Mouse (Mus musculus) embryonic facial prominence, embryonic 13.5 days (tissue): Measurements from ENCODE around the gene Stk40. TPM values are rescaled to one million over a fixed set of nuclear protein-coding genes. Genes with fewer than 3 reads are reported as not detected.

Source experiments
- ATAC-seq: fragments of 200-750 bp; cut with Nextera tagmentation; 2 replicates; pipeline ENCODE4 v1.8.0; 2017; ENCODE audit warnings: low read depth; ENCODE audit not compliant: insufficient number of reproducible peaks, insufficient read depth, low FRiP score, low TSS enrichment
- H3K27ac ChIP-seq: fragments of 300-500 bp; sonication (generic); 2 replicates; pipeline ENCODE4 v1.5.1; 2015; ENCODE audit warnings: moderate library complexity, mild to moderate bottlenecking, inconsistent platforms
- H3K27me3 ChIP-seq: fragments of 300-500 bp; sonication (generic); 2 replicates; pipeline ENCODE4 v1.6.1; 2015; ENCODE audit warnings: mild to moderate bottlenecking, inconsistent platforms
- H3K36me3 ChIP-seq: fragments of 300-500 bp; sonication (generic); 2 replicates; pipeline ENCODE4 v1.6.1; 2015; ENCODE audit warnings: mild to moderate bottlenecking, inconsistent platforms
- H3K4me1 ChIP-seq: fragments of 300-500 bp; sonication (generic); 2 replicates; pipeline ENCODE4 v1.6.1; 2015; ENCODE audit warnings: inconsistent platforms
- H3K4me2 ChIP-seq: fragments of 300-500 bp; sonication (generic); 2 replicates; pipeline ENCODE4 v1.6.1; 2015; ENCODE audit warnings: moderate library complexity, mild to moderate bottlenecking, inconsistent platforms
- H3K4me3 ChIP-seq: fragments of 300-500 bp; sonication (generic); 2 replicates; pipeline ENCODE4 v1.5.1; 2015; ENCODE audit warnings: mild to moderate bottlenecking, inconsistent platforms
- H3K9ac ChIP-seq: fragments of 300-500 bp; sonication (generic); 2 replicates; pipeline ENCODE4 v1.6.1; 2015; ENCODE audit warnings: mild to moderate bottlenecking, inconsistent platforms
- H3K9me3 ChIP-seq: fragments of 300-500 bp; sonication (generic); 2 replicates; pipeline ENCODE4 v1.6.1; 2016; ENCODE audit warnings: inconsistent platforms
- WGBS: fragments of 180-500 bp; shearing (Covaris S2); methylation state at CpG from one replicate; pipeline ENCODE4 v1.1.7; 2015; ENCODE audit warnings: mixed read lengths; 5-methylcytosine and 5-hydroxymethylcytosine counted together
- polyA plus RNA-seq: library from polyadenylated mRNA; unstranded; fragments of >200 nt; fragmentation: Nextera tagmentation; extraction: Ambion mirVana; gene quantifications from 2 replicates; pipeline ENCODE4 v1.2.1, GENCODE M21; 2015

The Stk40 gene
- polyA plus RNA-seq, 1 experiment from 2014 or later = 36.6 TPM

GRCm38 (mm10) chr4:126134236-126134635, 30.5 kb downstream of the Stk40 start:
- Histone ChIP-seq H3K27ac (no peak overlapping the region), H3K9me3 (no peaks in the 10 kb centered on the region), H3K9ac (no peak overlapping the region), H3K27me3 (no peaks in the 10 kb centered on the region), H3K4me2 (no peak overlapping the region), H3K4me3 (no peak overlapping the region), H3K4me1 (peaks cover 41% of the 10 kb centered on the region), H3K36me3 (peaks cover 84% of the 10 kb centered on the region)
- ATAC-seq = no peak
- WGBS = 87% methylated on average over 4 of the region's 4 CpGs

DNA sequence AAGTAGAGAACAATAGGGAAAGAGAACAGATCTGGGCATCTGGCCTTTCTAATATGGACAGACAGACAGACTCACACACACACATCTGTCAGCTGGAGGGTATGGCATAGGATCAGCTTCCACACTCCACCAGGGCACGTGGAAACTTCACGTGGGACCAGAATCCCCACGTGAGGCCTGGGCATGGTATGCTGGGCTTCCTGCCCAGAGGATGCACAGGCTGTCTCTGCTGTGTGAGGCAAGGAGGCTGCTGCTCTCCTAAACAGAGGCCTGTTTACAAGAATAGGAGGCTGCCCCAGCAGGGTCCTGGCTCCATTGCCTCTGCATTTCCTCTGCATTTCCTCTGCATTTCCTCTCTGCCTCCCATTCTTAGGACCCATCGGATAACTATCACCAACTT, 30.9 kb downstream of the Stk40 start:
- H3K27me3 ChIP-seq = no peaks in the 10 kb centered on the region
- H3K4me2 ChIP-seq = no peak overlapping the region
- no peaks in the 10 kb centered on the region for H3K9me3 ChIP-seq
- 83% methylated on average over 4 of the region's 4 CpGs for WGBS
- H3K9ac ChIP-seq = no peak overlapping the region
- no peak for ATAC-seq
- no peak overlapping the region for H3K27ac ChIP-seq
- peaks cover 40% of the 10 kb centered on the region for H3K4me1 ChIP-seq
- no peak overlapping the region for H3K4me3 ChIP-seq
- H3K36me3 ChIP-seq = peaks cover 84% of the 10 kb centered on the region

DNA sequence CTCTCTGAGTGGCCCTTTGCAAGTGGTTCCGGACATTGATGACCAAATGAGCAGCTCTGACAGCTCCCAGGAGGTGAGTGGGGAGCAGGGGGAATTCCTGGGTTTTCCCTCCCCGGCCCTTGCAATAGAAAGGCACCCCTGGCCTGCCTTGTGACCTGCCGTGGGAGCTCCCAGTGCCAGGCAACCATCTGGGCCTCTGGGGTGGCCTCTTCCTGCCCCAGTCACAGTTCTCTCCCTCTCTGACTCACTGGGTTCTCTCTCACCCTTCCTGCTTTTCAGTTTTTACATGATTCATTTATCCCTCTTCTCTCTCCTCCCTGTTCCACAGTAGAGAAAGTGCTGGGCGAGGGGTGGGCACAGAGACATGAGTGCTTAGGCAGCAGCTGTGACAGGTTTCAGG, 34.0 kb downstream of the Stk40 start:
- 80% methylated on average over 4 of the region's 4 CpGs for WGBS

GRCm38 (mm10) chr4:126141021-126141420, 37.3 kb downstream of the Stk40 start:
- no peak for ATAC-seq
- no peak overlapping the region for H3K9ac ChIP-seq
- no peak overlapping the region for H3K27ac ChIP-seq

More for the DNA sequence above, 34.0 kb downstream of the Stk40 start:
- Histone ChIP-seq H3K9me3 (no peaks in the 10 kb centered on the region), H3K36me3 (peaks cover 74% of the 10 kb centered on the region), H3K9ac (no peak overlapping the region), H3K27me3 (no peaks in the 10 kb centered on the region), H3K4me3 (no peak overlapping the region), H3K4me1 (peaks cover 9% of the 10 kb centered on the region), H3K27ac (no peak overlapping the region), H3K4me2 (no peak overlapping the region)
- no peak for ATAC-seq

DNA sequence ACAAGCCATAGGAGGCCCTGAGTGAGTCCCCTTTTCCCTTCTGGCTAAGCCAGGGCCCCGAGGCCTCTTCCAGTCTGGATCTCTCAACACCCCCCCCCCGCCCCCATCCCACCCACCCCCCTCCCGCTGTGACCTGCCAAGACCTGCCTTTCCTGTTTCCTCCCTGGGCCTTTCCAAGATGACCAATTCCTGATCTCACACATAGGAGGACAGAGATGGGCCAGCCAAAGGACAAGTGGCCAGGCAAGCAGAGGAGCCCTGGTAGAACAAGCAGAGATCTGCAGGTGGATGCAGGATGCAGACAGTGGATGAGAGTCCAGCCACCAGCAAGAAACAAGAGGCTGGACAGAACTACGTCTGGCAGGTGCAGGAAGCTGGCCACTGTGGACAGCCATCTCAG, 41.6 kb downstream of the Stk40 start:
- no peak overlapping the region for H3K27ac ChIP-seq
- 39% methylated on average over 3 of the region's 4 CpGs for WGBS
- no peak for ATAC-seq
- peaks cover 9% of the 10 kb centered on the region for H3K36me3 ChIP-seq
- H3K4me2 ChIP-seq = no peak overlapping the region
- H3K9ac ChIP-seq = no peak overlapping the region
- H3K4me1 ChIP-seq = peaks cover 25% of the 10 kb centered on the region
- H3K4me3 ChIP-seq = no peak overlapping the region
- no peaks in the 10 kb centered on the region for H3K27me3 ChIP-seq
- H3K9me3 ChIP-seq = no peaks in the 10 kb centered on the region

More at GRCm38 (mm10) chr4:126141021-126141420, 37.3 kb downstream of the Stk40 start:
- H3K9me3 ChIP-seq = no peaks in the 10 kb centered on the region
- no peak overlapping the region for H3K4me2 ChIP-seq
- H3K4me3 ChIP-seq = no peak overlapping the region
- H3K36me3 ChIP-seq = peaks cover 45% of the 10 kb centered on the region
- no peaks in the 10 kb centered on the region for H3K27me3 ChIP-seq
- WGBS = 63% methylated on average over 4 of the region's 5 CpGs
- no peaks in the 10 kb centered on the region for H3K4me1 ChIP-seq

DNA sequence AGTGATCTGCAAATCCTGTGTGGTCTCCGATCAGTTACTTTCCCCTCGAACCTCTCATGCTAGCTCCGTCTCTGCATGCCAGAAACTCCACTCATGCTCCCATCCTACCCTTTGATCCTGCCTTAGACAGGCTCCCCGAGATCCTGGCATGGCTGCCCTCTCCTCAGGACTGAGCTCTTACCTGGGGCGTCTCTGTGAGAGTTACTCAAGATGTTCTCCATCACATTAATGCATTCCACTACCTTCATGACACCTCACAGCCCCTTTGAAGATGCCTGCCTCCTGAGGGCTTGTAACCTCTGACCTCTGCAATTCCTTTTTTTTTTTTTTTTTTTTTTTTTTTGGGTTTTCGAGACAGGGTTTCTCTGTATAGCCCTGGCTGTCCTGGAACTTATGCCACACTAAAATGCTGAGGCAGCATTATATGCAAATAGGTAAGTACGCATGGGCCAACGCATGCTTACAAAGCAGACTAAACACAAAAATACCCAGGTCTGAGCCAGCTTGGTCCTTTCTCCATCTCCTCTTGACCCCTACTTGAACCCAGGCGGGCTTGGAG, 43.3 kb downstream of the Stk40 start:
- WGBS = 25% methylated on average over 9 of the region's 9 CpGs
- Histone ChIP-seq H3K9ac (peak overlapping the region; percentile 88; the same call in 1 of the 2 replicates), H3K4me1 (peaks cover 42% of the 10 kb centered on the region), H3K4me3 (peak overlapping the region; percentile 77; the same call in 1 of the 2 replicates), H3K36me3 (peaks cover 16% of the 10 kb centered on the region), H3K9me3 (no peaks in the 10 kb centered on the region), H3K27ac (peak overlapping the region; percentile 94), H3K27me3 (no peaks in the 10 kb centered on the region), H3K4me2 (peak overlapping the region; percentile 98)
- ATAC-seq = no peak

- Histone ChIP-seq H3K9ac (peak within 1 kb of the TSS; percentile 88), H3K9me3 (no peaks in the 10 kb centered on the region), H3K27me3 (no peaks in the 10 kb centered on the region), H3K4me2 (peak within 1 kb of the TSS; percentile 98), H3K4me3 (peak within 1 kb of the TSS; percentile 77), H3K4me1 (peaks cover 47% of the 10 kb centered on the region), H3K27ac (peak within 1 kb of the TSS; percentile 94), H3K36me3 (peaks cover 20% of the 10 kb centered on the region)
- ATAC-seq = 0 out of 2 replicates have a peak, but pooled peaks have one; percentile 6
- WGBS = 4% methylated on average over 24 of the region's 24 CpGs
These were observed 43.9 kb downstream of the Stk40 start, which contains the start of gene Eva1b for GRCm38 (mm10) chr4:126147533-126148160. Gene Eva1b, plus strand, starts transcription at chr4:126147744.

- peak; percentile 33 for ATAC-seq
- Histone ChIP-seq H3K27me3 (no peaks in the 10 kb centered on the region), H3K27ac (peak overlapping the region; percentile 94), H3K9me3 (no peaks in the 10 kb centered on the region), H3K36me3 (peaks cover 24% of the 10 kb centered on the region), H3K4me3 (peak overlapping the region; percentile 77), H3K4me1 (peaks cover 47% of the 10 kb centered on the region), H3K4me2 (peak overlapping the region; percentile 98), H3K9ac (peak overlapping the region; percentile 88)
- under 1% methylated on average over 56 of the region's 67 CpGs for WGBS
These were observed 44.6 kb downstream of the Stk40 start for GRCm38 (mm10) chr4:126148161-126148961.

GRCm38 (mm10) chr4:126149041-126149676, 45.4 kb downstream of the Stk40 start:
- Histone ChIP-seq H3K9ac (peak overlapping the region; percentile 88), H3K27me3 (no peaks in the 10 kb centered on the region), H3K4me2 (peak overlapping the region; percentile 98), H3K27ac (peak overlapping the region; percentile 94), H3K4me3 (peak overlapping the region; percentile 77), H3K9me3 (no peaks in the 10 kb centered on the region), H3K4me1 (peaks cover 47% of the 10 kb centered on the region), H3K36me3 (peaks cover 24% of the 10 kb centered on the region)
- WGBS = 9% methylated on average over 42 of the region's 42 CpGs
- ATAC-seq = no peak

- H3K9ac ChIP-seq = peak overlapping the region; percentile 88
- no peaks in the 10 kb centered on the region for H3K27me3 ChIP-seq
- peak overlapping the region; percentile 77 for H3K4me3 ChIP-seq
- no peaks in the 10 kb centered on the region for H3K9me3 ChIP-seq
- 7% methylated on average over 10 of the region's 10 CpGs for WGBS
- peak overlapping the region; percentile 98 for H3K4me2 ChIP-seq
- peak overlapping the region; percentile 94 for H3K27ac ChIP-seq
- ATAC-seq = no peak
- H3K4me1 ChIP-seq = peaks cover 47% of the 10 kb centered on the region
- peaks cover 24% of the 10 kb centered on the region for H3K36me3 ChIP-seq
These were observed 46.0 kb downstream of the Stk40 start for GRCm38 (mm10) chr4:126149798-126150197.

GRCm38 (mm10) chr4:126150297-126150948, 46.7 kb downstream of the Stk40 start:
- 16% methylated on average over 16 of the region's 16 CpGs for WGBS
- peak overlapping the region; percentile 94 for H3K27ac ChIP-seq
- H3K9me3 ChIP-seq = no peaks in the 10 kb centered on the region
- H3K27me3 ChIP-seq = no peaks in the 10 kb centered on the region
- H3K4me3 ChIP-seq = peak overlapping the region; percentile 77
- H3K36me3 ChIP-seq = peaks cover 24% of the 10 kb centered on the region
- ATAC-seq = peak; percentile 88
- peak overlapping the region; percentile 88 for H3K9ac ChIP-seq
- peak overlapping the region; percentile 98 for H3K4me2 ChIP-seq
- H3K4me1 ChIP-seq = peaks cover 50% of the 10 kb centered on the region
